Mouse (Mus musculus) adrenal gland, adult 8-10 months (tissue): ENCODE results near the gene Eif5a. TPM values are rescaled to one million over a fixed set of nuclear protein-coding genes. Genes with fewer than 3 reads are reported as not detected.

Experiments used
- DNase-seq: peaks from one replicate; pipeline ENCODE4 v3.0.0; 2022
- microRNA-seq, 2 experiments: library from miRNA; unstranded; fragments of <30 nt; microRNA quantifications; one replicate each; pipeline ENCODE4 v1.2.0; 2022
- total RNA-seq, 4 experiments: library from RNA; stranded (reverse); gene quantifications; 2 replicates each; pipeline ENCODE4 v1.2.4; 2022

Gene Eif5a
- total RNA-seq, 4 experiments from 2014 or later = 468 to 561 (median 519) TPM

- DNase-seq = no peak
Measured at GRCm38 (mm10) chr11:69871822-69872221, 49.9 kb downstream of the Eif5a start.

GRCm38 (mm10) chr11:69870289-69871069, 51.3 kb downstream of the Eif5a start:
- DNase-seq = no peak

- no peak for DNase-seq
Measured at GRCm38 (mm10) chr11:69867335-69867734, 54.4 kb downstream of the Eif5a start.

Small RNAs within 50 kb of the gene (microRNA-seq; reads per million reads assigned to microRNA genes)
- gene Mir6924 = 0 reads per million in 2 experiments

Other genes with a start within 250 kb of the Eif5a start
- gene Eif4a1, start 249.5 kb downstream of the Eif5a start, total RNA-seq = 100 to 1,000 TPM; 500 to 614 (median 555) TPM
- 10 to 100 TPM; 72.5 to 92.1 (median 85.0) TPM for gene Senp3, start 239.9 kb downstream of the Eif5a start, total RNA-seq
- 1 to 10 TPM; 2.5 to 7.3 (median 4.5) TPM for gene Tnfsf13, start 236.2 kb downstream of the Eif5a start, total RNA-seq
- 10 to 100 TPM; 24.1 to 47.6 (median 36.3) TPM for gene Tnfsf12, start 226.1 kb downstream of the Eif5a start, total RNA-seq
- 1 to 10 TPM; 3.4 to 8.4 (median 7.9) TPM for gene Tnfsfm13, start 225.9 kb downstream of the Eif5a start, total RNA-seq
- gene Polr2a, start 163.3 kb downstream of the Eif5a start, total RNA-seq = 100 to 1,000 TPM in 2 of 4 experiments, 10 to 100 TPM in 2; 85.2 to 125 (median 101) TPM
- gene Slc35g3, start 160.0 kb downstream of the Eif5a start, total RNA-seq = not detected
- 100 to 1,000 TPM in 2 of 4 experiments, 10 to 100 TPM in 2; 73.0 to 121 (median 97.6) TPM for gene Zbtb4, start 156.0 kb downstream of the Eif5a start, total RNA-seq
- gene Chrnb1, start 126.0 kb downstream of the Eif5a start, total RNA-seq = 1 to 10 TPM; 1.5 to 8.1 (median 5.0) TPM
- 10 to 100 TPM in 2 of 4 experiments, 1 to 10 TPM in 2; 2.5 to 32.7 (median 16.9) TPM for gene Fgf11, start 120.1 kb downstream of the Eif5a start, total RNA-seq
- 1 to 10 TPM in 1 of 4 experiments, under 1 TPM in 3; 0.45 to 1.1 (median 0.72) TPM for gene Tmem102, start 116.3 kb downstream of the Eif5a start, total RNA-seq
- gene Gm39566, start 106.7 kb downstream of the Eif5a start, total RNA-seq = not detected
- not detected for gene Spem2, start 103.5 kb downstream of the Eif5a start, total RNA-seq
- gene Spem1, start 99.8 kb downstream of the Eif5a start, total RNA-seq = under 1 TPM in 1 of 4 experiments, not detected in 3; 0.38 TPM
- 10 to 100 TPM; 22.2 to 48.7 (median 35.8) TPM for gene Nlgn2, start 84.2 kb downstream of the Eif5a start, total RNA-seq
- 100 to 1,000 TPM; 122 to 164 (median 149) TPM for gene Tmem256, start 83.4 kb downstream of the Eif5a start, total RNA-seq
- 10 to 100 TPM; 40.2 to 69.1 (median 62.1) TPM for gene Plscr3, start 75.6 kb downstream of the Eif5a start, total RNA-seq
- under 1 TPM in 2 of 4 experiments, not detected in 2; 0.11 to 0.20 TPM for gene Tnk1, start 63.2 kb downstream of the Eif5a start, total RNA-seq
- gene Tmem95, start 43.9 kb downstream of the Eif5a start, total RNA-seq = not detected
- gene Kctd11, start 40.6 kb downstream of the Eif5a start, total RNA-seq = 1 to 10 TPM; 4.3 to 6.2 (median 5.5) TPM
- 1 to 10 TPM in 2 of 4 experiments, under 1 TPM in 2; 0.31 to 1.9 (median 0.86) TPM for gene Acap1, start 26.4 kb downstream of the Eif5a start, total RNA-seq
- gene 2810408A11Rik, start 21.0 kb downstream of the Eif5a start, total RNA-seq = 1 to 10 TPM in 1 of 4 experiments, under 1 TPM in 3; 0.23 to 2.4 (median 0.71) TPM
- 10 to 100 TPM; 36.4 to 71.4 (median 51.5) TPM for gene Neurl4, start 20.9 kb downstream of the Eif5a start, total RNA-seq
- gene Gps2, start 8.1 kb downstream of the Eif5a start, total RNA-seq = 10 to 100 TPM; 44.0 to 72.7 (median 52.0) TPM
- 10 to 100 TPM in 3 of 4 experiments, 1 to 10 TPM in 1; 6.3 to 13.9 (median 11.8) TPM for gene Ybx2, start 13.8 kb upstream of the Eif5a start, total RNA-seq
- 10 to 100 TPM; 36.5 to 90.1 (median 50.0) TPM for gene Slc2a4, start 26.2 kb upstream of the Eif5a start, total RNA-seq
- gene Cldn7, start 42.8 kb upstream of the Eif5a start, total RNA-seq = under 1 TPM in 1 of 4 experiments, not detected in 3; 0.55 TPM
- 100 to 1,000 TPM; 109 to 125 (median 120) TPM for gene Ctdnep1, start 59.2 kb upstream of the Eif5a start, total RNA-seq
- gene Elp5, start 60.6 kb upstream of the Eif5a start, total RNA-seq = 10 to 100 TPM; 56.9 to 87.4 (median 73.6) TPM
- gene Gabarap, start 69.2 kb upstream of the Eif5a start, total RNA-seq = 100 to 1,000 TPM; 369 to 430 (median 397) TPM
- gene Phf23, start 73.8 kb upstream of the Eif5a start, total RNA-seq = 10 to 100 TPM; 55.7 to 61.0 (median 58.4) TPM
- 10 to 100 TPM; 13.4 to 27.1 (median 20.5) TPM for gene Dvl2, start 78.6 kb upstream of the Eif5a start, total RNA-seq
- 100 to 1,000 TPM; 323 to 415 (median 392) TPM for gene Acadvl, start 93.5 kb upstream of the Eif5a start, total RNA-seq
- gene Dlg4, start 95.0 kb upstream of the Eif5a start, total RNA-seq = 10 to 100 TPM; 25.7 to 65.4 (median 45.9) TPM
- under 1 TPM in 3 of 4 experiments, not detected in 1; 0.31 to 0.75 (median 0.38) TPM for gene Asgr1, start 132.1 kb upstream of the Eif5a start, total RNA-seq
- gene Asgr2, start 170.7 kb upstream of the Eif5a start, total RNA-seq = 1 to 10 TPM in 2 of 4 experiments, under 1 TPM in 2; 0.62 to 2.9 (median 1.1) TPM
- gene Mgl2, start 208.4 kb upstream of the Eif5a start, total RNA-seq = 1 to 10 TPM; 3.1 to 6.9 (median 4.2) TPM
- 1 to 10 TPM; 3.3 to 7.3 (median 5.4) TPM for gene Clec10a, start 234.2 kb upstream of the Eif5a start, total RNA-seq